In genomic region chr13:23518885-23519284, GRCm38 (mm10) we compare ENCODE assay signal across 7 mouse cellular contexts. TPM values are rescaled to one million over a fixed set of nuclear protein-coding genes. Genes with fewer than 3 reads are reported as not detected.
DNase-seq lines count a peak whose midpoint lies in the region.

No protein-coding gene starts in this region.

- H3K36me3 ChIP-seq in embryonic facial prominence, embryonic 10.5 days (replicated peaks), result no peaks in the 10 kb centered on the region
- H3K36me3 ChIP-seq in midbrain, embryonic 10.5 days, result no peaks in the 10 kb centered on the region

- H3K9me3 ChIP-seq in embryonic facial prominence, embryonic 10.5 days, result no peaks in the 10 kb centered on the region
- no peaks in the 10 kb centered on the region for H3K9me3 ChIP-seq in midbrain, embryonic 10.5 days (replicated peaks)

- DNase-seq in adrenal gland, adult 8-10 months, result peak; percentile 70
- DNase-seq in embryonic facial prominence, embryonic 10.5 days (ENCODE audit: low spot score), result peak; percentile 81
- DNase-seq in heart, adult 18-20 months, result peak; percentile 81 to 94
- peak; percentile 82 for DNase-seq in kidney, adult 18-20 months
- peak; percentile 59 for DNase-seq in left cerebral cortex, postnatal 4 days
- DNase-seq in midbrain, embryonic 10.5 days (ENCODE audit: low spot score), result peak; percentile 76
- DNase-seq in spleen, adult 12 weeks (ENCODE audit: low spot score), result peak; percentile 78

- peak overlapping the region; percentile 51; the same call in 1 of the 2 replicates for H3K27ac ChIP-seq in embryonic facial prominence, embryonic 10.5 days (replicated peaks)
- no peak overlapping the region for H3K27ac ChIP-seq in midbrain, embryonic 10.5 days (replicated peaks)

- intact Hi-C loops in left cerebral cortex, postnatal 4 days (cut with DNase I), result loop anchor here (5.0 to 10.0 kb wide), 2 partner anchors 82 to 1574 kb away; partner anchors contain the start of gene Zfp184

- peak overlapping the region; percentile 61 for H3K4me3 ChIP-seq in embryonic facial prominence, embryonic 10.5 days
- H3K4me3 ChIP-seq in midbrain, embryonic 10.5 days, result peak overlapping the region; percentile 60

- H3K27me3 ChIP-seq in embryonic facial prominence, embryonic 10.5 days (replicated peaks; ENCODE audit: low read depth, poor library complexity, severe bottlenecking), result no peaks in the 10 kb centered on the region
- no peaks in the 10 kb centered on the region for H3K27me3 ChIP-seq in midbrain, embryonic 10.5 days (ENCODE audit: low read depth, poor library complexity, severe bottlenecking)

- WGBS in embryonic facial prominence, embryonic 10.5 days, result 0% methylated on average over 6 of the region's 6 CpGs
- WGBS in midbrain, embryonic 10.5 days, result under 1% methylated on average over 6 of the region's 6 CpGs

- H3K4me1 ChIP-seq in embryonic facial prominence, embryonic 10.5 days, result peaks cover 11% of the 10 kb centered on the region; the same call in 1 of the 2 replicates
- peaks cover 20% of the 10 kb centered on the region for H3K4me1 ChIP-seq in midbrain, embryonic 10.5 days

RNA-seq across cellular contexts. Expression of gene Hist1h4h, which starts 12.0 kb away (rescaled TPM):
- total RNA-seq in adrenal gland, adult 8-10 months (2022), result 100 to 1,000 TPM; 381 to 523 (median 406) TPM
- polyA plus RNA-seq in embryonic facial prominence, embryonic 10.5 days (2016; fragmentation: Nextera tagmentation; extraction: Ambion mirVana), result 2.7 and 3.0 TPM in 2 replicates
- 100 to 1,000 TPM; 225 to 244 TPM for total RNA-seq in heart, adult 18-20 months (2021)
- total RNA-seq in left cerebral cortex, postnatal 4 days (2021), result 100 to 1,000 TPM; 441 to 470 TPM
- 2.0 and 4.1 TPM in 2 replicates for polyA plus RNA-seq in midbrain, embryonic 10.5 days (2016; fragmentation: Nextera tagmentation; extraction: Ambion mirVana)

RNA-seq across cellular contexts. Expression of gene Hist1h2af, which starts 14.8 kb away (rescaled TPM):
- 10 to 100 TPM in 3 of 4 experiments, 1 to 10 TPM in 1; 8.2 to 20.8 (median 16.2) TPM for total RNA-seq in adrenal gland, adult 8-10 months (2022)
- polyA plus RNA-seq in embryonic facial prominence, embryonic 10.5 days (2016; fragmentation: Nextera tagmentation; extraction: Ambion mirVana), result 4.8 and 5.5 TPM in 2 replicates
- total RNA-seq in heart, adult 18-20 months (2021), result 10 to 100 TPM in 1 of 2 experiments, 1 to 10 TPM in 1; 6.3 to 16.6 TPM
- 10 to 100 TPM; 74.6 to 86.0 TPM for total RNA-seq in left cerebral cortex, postnatal 4 days (2021)
- polyA plus RNA-seq in midbrain, embryonic 10.5 days (2016; fragmentation: Nextera tagmentation; extraction: Ambion mirVana), result 4.7 and 9.5 TPM in 2 replicates

RNA-seq across cellular contexts. Expression of gene Hist1h3g, which starts 16.3 kb away (rescaled TPM):
- total RNA-seq in adrenal gland, adult 8-10 months (2022), result 1 to 10 TPM; 3.2 to 5.6 (median 4.7) TPM
- polyA plus RNA-seq in embryonic facial prominence, embryonic 10.5 days (2016; fragmentation: Nextera tagmentation; extraction: Ambion mirVana), result 6.5 and 7.7 TPM in 2 replicates
- 1 to 10 TPM; 3.1 TPM for total RNA-seq in heart, adult 18-20 months (2021)
- 10 to 100 TPM; 22.0 to 28.6 TPM for total RNA-seq in left cerebral cortex, postnatal 4 days (2021)
- polyA plus RNA-seq in midbrain, embryonic 10.5 days (2016; fragmentation: Nextera tagmentation; extraction: Ambion mirVana), result 5.5 and 5.6 TPM in 2 replicates

RNA-seq across cellular contexts. Expression of gene Hist1h2bh, which starts 24.3 kb away (rescaled TPM):
- 1 to 10 TPM; 2.2 to 3.4 (median 2.9) TPM for total RNA-seq in adrenal gland, adult 8-10 months (2022)
- polyA plus RNA-seq in embryonic facial prominence, embryonic 10.5 days (2016; fragmentation: Nextera tagmentation; extraction: Ambion mirVana), result 1.1 TPM in 2 replicates
- total RNA-seq in heart, adult 18-20 months (2021), result 1 to 10 TPM; 1.1 to 1.5 TPM
- 1 to 10 TPM; 4.5 to 6.1 TPM for total RNA-seq in left cerebral cortex, postnatal 4 days (2021)
- polyA plus RNA-seq in midbrain, embryonic 10.5 days (2016; fragmentation: Nextera tagmentation; extraction: Ambion mirVana), result 1.00 and 1.0 TPM in 2 replicates

RNA-seq across cellular contexts. Expression of gene Hist1h3f, which starts 25.0 kb away (rescaled TPM):
- 10 to 100 TPM; 16.8 to 22.6 (median 20.7) TPM for total RNA-seq in adrenal gland, adult 8-10 months (2022)
- 0.97 and 1.2 TPM in 2 replicates for polyA plus RNA-seq in embryonic facial prominence, embryonic 10.5 days (2016; fragmentation: Nextera tagmentation; extraction: Ambion mirVana)
- 1 to 10 TPM; 4.9 to 6.3 TPM for total RNA-seq in heart, adult 18-20 months (2021)
- 10 to 100 TPM; 42.2 to 44.0 TPM for total RNA-seq in left cerebral cortex, postnatal 4 days (2021)
- polyA plus RNA-seq in midbrain, embryonic 10.5 days (2016; fragmentation: Nextera tagmentation; extraction: Ambion mirVana), result 1.1 and 1.5 TPM in 2 replicates
